Mouse (Mus musculus) activated CD4-positive, CD25-positive, alpha-beta regulatory T cell, adult 4 months (primary cell): ENCODE results near the gene Scgb1b27. TPM values are rescaled to one million over a fixed set of nuclear protein-coding genes. Genes with fewer than 3 reads are reported as not detected.
"Not testable (repeated sequence)": the region's sequence is repeated elsewhere in the genome, so short reads cannot be mapped to it uniquely, and the experiment has no call there.

Experiments
- ATAC-seq: one replicate; pipeline ENCODE4 v1.8.0; 2017
- polyA plus RNA-seq, 2 experiments: library from polyadenylated mRNA; unstranded; fragments of 100-300 nt; shearing (Covaris generic); gene quantifications; one replicate each; pipeline ENCODE4 v1.2.1; 2017

The Scgb1b27 gene
- polyA plus RNA-seq, result not detected

GRCm38 (mm10) chr7:34021183-34021582 is at the start of gene Scgb1b27:
Scgb1b27 (plus strand) TSS chr7:34021483.
- not testable (repeated sequence) for ATAC-seq

- ATAC-seq, result not testable (repeated sequence)
These were observed 39.0 kb upstream of the Scgb1b27 start for GRCm38 (mm10) chr7:33982281-33982680.

GRCm38 (mm10) chr7:34013842-34014241 is 7.4 kb upstream of the Scgb1b27 start, which contains the start of gene Scgb2b27:
Scgb2b27 (minus strand) TSS chr7:34013942.
- ATAC-seq, result no peak

- ATAC-seq, result no peak
These were observed 4.4 kb downstream of the Scgb1b27 start for GRCm38 (mm10) chr7:34025641-34026040.

- ATAC-seq, result not testable (repeated sequence)
These were observed 5.9 kb downstream of the Scgb1b27 start for GRCm38 (mm10) chr7:34027202-34027601.

GRCm38 (mm10) chr7:34030026-34030425 is 8.7 kb downstream of the Scgb1b27 start:
- no peak for ATAC-seq

- not testable (repeated sequence) for ATAC-seq
These were observed 13.3 kb downstream of the Scgb1b27 start for GRCm38 (mm10) chr7:34034579-34034978.

GRCm38 (mm10) chr7:34036076-34036815 is 15.0 kb downstream of the Scgb1b27 start:
- ATAC-seq, result not testable (repeated sequence)

- not testable (repeated sequence) for ATAC-seq
These were observed 46.8 kb downstream of the Scgb1b27 start for GRCm38 (mm10) chr7:34068132-34068531.

Other genes starting within 250 kb of the Scgb1b27 start
- gene Scgb2b26, start 76.4 kb upstream of the Scgb1b27 start, polyA plus RNA-seq, result not detected
- not detected for gene Scgb2b27, start 7.5 kb upstream of the Scgb1b27 start, polyA plus RNA-seq
- gene Scgb1b30, start 73.9 kb downstream of the Scgb1b27 start, polyA plus RNA-seq, result not detected
- not detected for gene Wtip, start 111.8 kb downstream of the Scgb1b27 start, polyA plus RNA-seq
- gene Uba2, start 148.1 kb downstream of the Scgb1b27 start, polyA plus RNA-seq, result 10 to 100 TPM; 93.3 to 94.9 TPM
- gene Pdcd2l, start 175.2 kb downstream of the Scgb1b27 start, polyA plus RNA-seq, result 10 to 100 TPM; 23.4 to 35.1 TPM
- 100 to 1,000 TPM; 354 to 384 TPM for gene Gpi1, start 208.9 kb downstream of the Scgb1b27 start, polyA plus RNA-seq
- not detected for gene Gm6096, start 229.6 kb downstream of the Scgb1b27 start, polyA plus RNA-seq